Mouse (Mus musculus) liver, adult 2 months (tissue): ENCODE results near the gene Olfr211. TPM values are rescaled to one million over a fixed set of nuclear protein-coding genes. Genes with fewer than 3 reads are reported as not detected.

Source experiments
- DNase-seq: peaks from one replicate; pipeline ENCODE4 v3.0.0-alpha.2; 2011; ENCODE audit warnings: low read depth, low spot score; ENCODE audit errors: extremely low read depth
- H3K27ac ChIP-seq: fragments of 200-500 bp; replicated peaks from 2 replicates; pipeline ENCODE4 v1.5.1; 2012; ENCODE audit warnings: low read depth, mild to moderate bottlenecking, control low read depth, inconsistent platforms, low read length; ENCODE audit not compliant: insufficient read depth
- H3K27me3 ChIP-seq: fragments of 200-500 bp; 2 replicates; pipeline ENCODE4 v1.6.1; 2012; ENCODE audit warnings: mild to moderate bottlenecking, moderate library complexity, low read length, inconsistent platforms; ENCODE audit not compliant: control insufficient read depth, insufficient read depth
- H3K36me3 ChIP-seq: fragments of 200-500 bp; 2 replicates; pipeline ENCODE4 v1.6.1; 2012; ENCODE audit warnings: low read length, inconsistent platforms; ENCODE audit not compliant: control insufficient read depth, insufficient read depth
- H3K4me1 ChIP-seq: fragments of 200-500 bp; 2 replicates; pipeline ENCODE4 v1.6.1; 2011; ENCODE audit warnings: low read length; ENCODE audit not compliant: control insufficient read depth, insufficient read depth
- H3K4me3 ChIP-seq: fragments of 200-500 bp; 2 replicates; pipeline ENCODE4 v1.5.1; 2011; ENCODE audit warnings: low read depth, mild to moderate bottlenecking, control low read depth, low read length, moderate library complexity; ENCODE audit not compliant: insufficient read depth
- H3K79me2 ChIP-seq: fragments of 200-500 bp; 2 replicates; pipeline ENCODE4 v1.6.1; 2012; ENCODE audit warnings: inconsistent platforms, mild to moderate bottlenecking, low read length, moderate library complexity; ENCODE audit not compliant: control insufficient read depth, insufficient read depth
- H3K9ac ChIP-seq: fragments of 200-500 bp; 2 replicates; pipeline ENCODE4 v1.6.1; 2012; ENCODE audit warnings: low read depth, mild to moderate bottlenecking, control low read depth, inconsistent platforms, low read length
- CTCF ChIP-seq: fragments of 200-500 bp; IDR thresholded peaks from 2 replicates; pipeline ENCODE4 v1.5.1; 2011; ENCODE audit warnings: low read depth, low read length, control low read depth
- POLR2A ChIP-seq: fragments of 200-500 bp; IDR thresholded peaks from 2 replicates; pipeline ENCODE4 v1.6.1; 2011; ENCODE audit warnings: low read length, control low read depth; ENCODE audit not compliant: insufficient read depth; ENCODE audit errors: extremely low read depth
- WGBS: fragments of 180-500 bp; shearing (Covaris S2); methylation state at CpG from one replicate; pipeline ENCODE4 v1.1.7; 2018; 5-methylcytosine and 5-hydroxymethylcytosine counted together
- polyA plus RNA-seq: library from polyadenylated mRNA; depleted of rRNA; stranded (reverse); fragments of >200 nt; gene quantifications from 2 replicates; pipeline ENCODE4 v1.2.3, GENCODE M21; 2012
- total RNA-seq: library from RNA; depleted of rRNA; stranded (reverse); fragments of >200 nt; gene quantifications from 2 replicates; pipeline ENCODE4 v1.2.3, GENCODE M21; 2014

Olfr211 gene
- total and polyA plus RNA-seq, 2 experiments, result not detected

DNA sequence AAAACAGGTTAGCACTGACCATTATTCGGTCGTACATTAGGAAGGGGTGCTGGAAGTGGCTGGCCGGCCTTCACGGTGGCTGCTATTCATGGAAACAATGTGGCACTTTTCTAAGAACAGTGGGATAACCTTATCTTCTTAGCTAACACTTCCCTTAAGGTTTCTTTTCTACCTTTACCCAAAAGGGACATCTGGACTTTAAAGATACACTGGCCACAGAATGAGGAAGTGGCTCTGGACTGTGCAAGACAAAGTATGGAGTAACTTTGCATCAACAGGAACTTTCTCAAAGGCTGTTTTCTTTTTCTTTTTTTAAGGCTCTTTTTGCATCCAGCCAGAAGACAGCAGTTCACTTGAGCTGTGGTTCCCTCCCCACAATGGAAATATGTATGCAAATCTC lies 30.2 kb upstream of the Olfr211 start:
- peaks cover 5% of the 10 kb centered on the region for H3K27me3 ChIP-seq
- DNase-seq, result no peak
- H3K79me2 ChIP-seq, result no peaks in the 10 kb centered on the region
- 78% methylated on average over 4 of the region's 4 CpGs for WGBS
- no peak overlapping the region for H3K4me3 ChIP-seq
- peaks cover 3% of the 10 kb centered on the region; the same call in 1 of the 2 replicates for H3K4me1 ChIP-seq
- TF ChIP-seq CTCF, result no peak
- no peak for TF ChIP-seq POLR2A
- H3K9ac ChIP-seq, result no peak overlapping the region
- no peak overlapping the region for H3K27ac ChIP-seq
- no peaks in the 10 kb centered on the region for H3K36me3 ChIP-seq

GRCm38 (mm10) chr6:116459232-116459631 lies 29.7 kb upstream of the Olfr211 start:
- Histone ChIP-seq H3K27ac (no peak overlapping the region), H3K27me3 (peaks cover 5% of the 10 kb centered on the region), H3K36me3 (no peaks in the 10 kb centered on the region), H3K4me3 (no peak overlapping the region), H3K79me2 (no peaks in the 10 kb centered on the region), H3K4me1 (peaks cover 3% of the 10 kb centered on the region; the same call in 1 of the 2 replicates), H3K9ac (no peak overlapping the region)
- TF ChIP-seq CTCF (no peak), POLR2A (no peak)
- WGBS, result 53% methylated on average over 2 of the region's 2 CpGs
- DNase-seq, result no peak

DNA sequence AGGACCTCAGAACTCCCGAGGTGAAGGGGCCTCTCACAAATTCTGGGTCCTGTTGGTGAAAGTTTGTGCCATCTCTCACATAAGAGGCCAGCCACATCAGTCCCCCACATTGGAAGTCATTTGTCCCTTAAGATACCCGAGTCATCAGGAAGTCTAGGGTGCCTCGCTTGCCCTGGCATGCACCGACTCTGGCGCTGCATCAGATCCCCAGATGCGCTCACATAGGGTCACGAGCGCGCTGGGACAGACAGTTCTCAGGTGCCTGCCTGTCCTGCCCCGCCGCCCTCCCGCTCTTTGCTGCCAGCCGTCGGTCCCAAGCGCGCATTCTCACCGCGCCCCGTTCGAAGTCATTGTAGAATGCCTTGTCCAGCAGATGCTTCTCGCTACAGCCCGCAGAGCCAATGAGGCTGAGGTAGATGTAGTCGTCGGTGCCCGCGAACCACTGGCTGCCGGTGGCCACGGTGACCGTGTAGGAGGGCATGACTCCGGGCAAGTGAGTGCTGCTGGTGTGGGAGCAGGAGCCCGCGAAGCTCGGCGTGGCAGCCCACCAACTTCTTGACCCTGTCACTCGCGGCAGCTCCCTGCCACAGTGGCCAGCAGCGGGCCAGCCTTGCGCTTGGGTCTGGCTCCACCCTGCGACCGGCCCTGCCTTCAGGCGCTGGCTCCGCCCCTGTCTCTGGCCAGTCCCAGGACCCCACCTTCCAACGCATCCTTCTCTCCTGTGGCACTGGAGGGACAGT lies 28.2 kb upstream of the Olfr211 start, which contains the start of gene Alox5:
Gene Alox5, minus strand, starts transcription at position 635 of the 740 bp plus-strand sequence.
- no peak within 1 kb of the TSS for H3K9ac ChIP-seq
- WGBS, result 4% methylated on average over 43 of the region's 43 CpGs
- H3K4me1 ChIP-seq, result peaks cover 3% of the 10 kb centered on the region; the same call in 1 of the 2 replicates
- H3K79me2 ChIP-seq, result no peaks in the 10 kb centered on the region
- no peak for DNase-seq
- TF ChIP-seq POLR2A (no peak), CTCF (peak; percentile 18; the same call in 1 of the 2 replicates)
- no peak within 1 kb of the TSS for H3K27ac ChIP-seq
- peaks cover 5% of the 10 kb centered on the region for H3K27me3 ChIP-seq
- H3K4me3 ChIP-seq, result peak within 1 kb of the TSS; percentile 37; the same call in 1 of the 2 replicates
- H3K36me3 ChIP-seq, result no peaks in the 10 kb centered on the region

DNA sequence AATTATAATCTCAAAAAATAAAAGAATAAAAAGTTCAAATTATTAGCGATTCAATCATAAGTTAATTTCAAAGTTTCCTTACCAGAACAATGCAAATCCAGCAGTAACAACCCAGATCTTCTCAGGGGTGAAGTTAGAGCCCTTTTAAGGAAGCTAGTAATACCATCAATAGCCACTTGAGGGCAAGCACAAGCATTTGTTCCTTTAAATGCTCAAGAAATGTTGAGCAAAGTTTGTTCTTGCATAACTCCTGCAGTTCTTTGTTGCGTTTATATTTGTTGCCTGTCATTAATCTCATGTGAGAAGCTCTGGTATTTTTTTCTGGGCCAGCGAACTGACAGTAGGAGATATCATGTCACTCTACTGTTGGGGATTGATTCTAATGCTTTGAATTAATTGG lies 20.8 kb upstream of the Olfr211 start:
- Histone ChIP-seq H3K4me1 (no peaks in the 10 kb centered on the region), H3K27ac (no peak overlapping the region), H3K27me3 (no peaks in the 10 kb centered on the region), H3K9ac (no peak overlapping the region), H3K36me3 (no peaks in the 10 kb centered on the region), H3K79me2 (no peaks in the 10 kb centered on the region), H3K4me3 (no peak overlapping the region)
- peak; percentile 24; the same call in 1 of the 2 replicates for TF ChIP-seq CTCF
- TF ChIP-seq POLR2A, result no peak
- DNase-seq, result peak; percentile 68
- WGBS, result 15% methylated on average over 3 of the region's 3 CpGs

DNA sequence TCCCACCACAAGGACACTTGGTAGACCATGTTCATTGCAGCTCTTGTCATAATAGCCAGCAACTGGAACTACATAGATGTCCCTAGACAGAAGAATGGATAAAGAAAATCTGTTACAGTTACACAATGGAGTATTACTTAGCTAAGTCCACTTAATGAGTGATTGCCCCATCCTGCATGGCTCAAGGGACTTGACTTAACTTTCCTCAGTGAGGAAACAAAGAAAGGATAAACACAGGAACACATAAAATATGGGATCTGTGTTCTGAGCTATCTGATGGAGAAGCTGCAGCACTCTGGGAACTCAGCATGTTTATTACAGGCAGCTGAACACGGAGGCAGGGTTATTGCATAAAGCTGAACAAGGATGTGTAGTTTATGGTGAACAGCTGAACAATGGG lies 3.8 kb upstream of the Olfr211 start:
- Histone ChIP-seq H3K4me3 (no peak overlapping the region), H3K79me2 (no peaks in the 10 kb centered on the region), H3K9ac (no peak overlapping the region), H3K4me1 (no peaks in the 10 kb centered on the region), H3K27ac (no peak overlapping the region), H3K36me3 (no peaks in the 10 kb centered on the region), H3K27me3 (no peaks in the 10 kb centered on the region)
- DNase-seq, result no peak
- WGBS, result 76% methylated on average over 1 of the region's 1 CpGs
- TF ChIP-seq POLR2A (no peak), CTCF (no peak)

- Histone ChIP-seq H3K79me2 (no peaks in the 10 kb centered on the region), H3K9ac (no peak overlapping the region), H3K27ac (no peak overlapping the region), H3K4me1 (no peaks in the 10 kb centered on the region), H3K27me3 (no peaks in the 10 kb centered on the region), H3K36me3 (no peaks in the 10 kb centered on the region), H3K4me3 (no peak overlapping the region)
- DNase-seq, result peak; percentile 26
- no peak for TF ChIP-seq CTCF
- no peak for TF ChIP-seq POLR2A
- WGBS, result 29% methylated on average over 1 of the region's 1 CpGs
These were observed 2.1 kb upstream of the Olfr211 start for GRCm38 (mm10) chr6:116486833-116487232.
